Mouse (Mus musculus) liver, adult (tissue): ENCODE results near the gene Add1.

Experiments
- GATA4 ChIP-seq: IDR thresholded peaks from 2 replicates; pipeline ENCODE4 v1.6.1; 2014; ENCODE audit warnings: mild to moderate bottlenecking, low read length; ENCODE audit not compliant: insufficient replicate concordance

Add1 gene

GRCm38 (mm10) chr5:34573268-34574221 is at the start of gene Add1:
Gene Add1, plus strand, starts transcription at chr5:34573664.
- TF ChIP-seq GATA4: no peak; the same call in 1 of the 2 replicates

DNA sequence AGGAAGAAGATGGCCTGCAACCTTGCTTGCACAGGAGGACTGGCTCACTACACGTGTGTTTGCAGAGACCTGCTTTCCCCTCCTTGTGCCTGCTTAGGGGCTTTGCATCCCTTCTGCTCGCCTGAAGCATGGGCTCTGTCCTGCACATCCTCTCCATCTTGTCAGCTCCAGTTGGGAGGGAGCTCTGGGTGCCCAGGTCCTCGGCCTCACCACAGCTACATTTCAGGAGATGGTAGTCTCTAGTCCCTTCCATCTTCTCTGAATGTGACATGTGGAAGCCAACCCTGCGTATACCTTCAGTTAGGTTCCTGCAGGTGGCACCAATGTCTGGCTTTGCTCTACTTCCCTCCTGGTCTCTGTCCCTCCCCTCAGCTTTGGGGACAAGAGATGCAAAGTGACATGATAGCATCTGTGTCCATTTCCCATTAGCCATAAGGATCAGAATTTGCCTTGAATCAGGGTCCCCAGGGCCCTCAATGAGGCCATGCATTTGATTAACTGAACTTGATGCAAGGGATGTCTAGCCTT is 49.4 kb upstream of the Add1 start:
- no peak for TF ChIP-seq GATA4

GRCm38 (mm10) chr5:34524511-34524910 is 49.0 kb upstream of the Add1 start:
- TF ChIP-seq GATA4: no peak

DNA sequence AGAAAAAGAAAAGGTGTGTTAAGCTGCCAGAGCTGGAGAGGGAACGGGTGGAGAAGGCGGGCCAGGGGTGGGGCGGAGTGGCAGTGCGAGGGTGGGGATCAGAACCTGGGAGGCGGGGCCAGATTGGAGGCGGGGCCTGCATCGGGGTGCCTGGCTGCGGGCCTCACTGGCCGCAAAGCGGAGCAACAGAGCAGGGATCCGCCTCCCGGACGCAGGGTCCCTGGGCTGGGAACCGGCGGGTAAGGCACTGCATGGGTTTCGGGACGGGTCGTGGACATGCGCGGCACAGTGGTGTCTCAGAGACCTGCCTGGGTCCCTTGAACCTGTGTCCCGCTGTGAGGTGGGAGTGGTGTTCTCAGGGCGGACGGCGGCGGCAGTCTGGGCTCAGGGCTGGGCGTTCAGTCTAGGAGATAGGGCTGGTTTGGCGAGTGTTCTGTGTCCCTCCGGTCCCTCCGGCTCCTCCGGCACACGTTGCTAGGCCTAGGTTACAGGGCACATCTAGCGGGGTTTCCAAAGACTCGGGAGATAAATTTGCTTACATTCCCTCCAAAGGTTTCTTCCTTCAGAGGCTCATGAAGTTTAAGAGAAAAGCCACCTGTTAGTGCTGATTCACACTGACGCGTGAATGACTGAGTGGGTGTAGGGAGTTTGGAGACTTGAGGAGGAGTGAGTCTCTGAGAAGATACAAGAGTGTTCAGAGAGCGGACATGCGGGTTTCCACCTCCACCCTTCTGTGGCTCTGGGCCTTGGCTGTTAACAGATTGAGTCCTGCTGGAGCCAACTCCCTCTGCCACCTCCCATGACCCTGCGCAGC is 47.6 kb upstream of the Add1 start, which contains the start of gene Sh3bp2:
Gene Sh3bp2, plus strand, starts transcription at position 176 of the 814 bp plus-strand sequence.
- TF ChIP-seq GATA4: peak; percentile 24; the same call in 1 of the 2 replicates

DNA sequence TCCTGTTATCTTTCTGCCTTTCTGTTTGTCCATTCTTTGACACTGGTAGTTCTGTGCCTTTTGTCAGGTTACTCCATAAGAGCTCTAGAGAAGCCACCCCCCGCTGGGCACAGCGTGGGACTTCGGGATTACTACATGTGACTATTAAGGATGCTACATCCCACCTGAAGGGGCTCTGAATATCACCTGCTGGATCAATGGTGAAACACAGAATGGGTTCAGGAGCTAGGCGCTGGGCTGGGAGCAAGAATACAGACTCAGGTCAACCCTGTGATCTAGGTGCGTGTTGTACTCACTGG is 47.0 kb upstream of the Add1 start:
- peak; percentile 26; the same call in 1 of the 2 replicates for TF ChIP-seq GATA4

DNA sequence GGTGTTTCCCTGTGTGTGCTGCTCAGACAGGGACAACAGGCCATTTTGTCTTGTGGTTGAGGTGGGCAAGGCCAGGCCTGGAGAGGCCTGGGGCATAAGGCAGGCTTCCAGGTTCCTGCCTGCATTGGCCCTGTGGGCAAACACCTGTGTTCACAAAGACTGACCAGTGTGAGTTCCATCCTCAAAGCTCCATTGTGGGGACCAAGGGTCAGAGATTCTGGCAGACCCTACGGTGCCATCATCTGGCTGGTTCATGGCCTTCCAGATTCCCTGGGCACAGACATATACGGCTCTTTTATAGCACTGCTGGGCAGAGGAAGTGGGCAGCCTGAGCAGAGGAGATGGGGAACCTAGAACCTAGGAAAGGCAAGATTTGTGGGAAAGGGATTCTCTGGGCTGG is 46.1 kb upstream of the Add1 start:
- TF ChIP-seq GATA4: no peak

DNA sequence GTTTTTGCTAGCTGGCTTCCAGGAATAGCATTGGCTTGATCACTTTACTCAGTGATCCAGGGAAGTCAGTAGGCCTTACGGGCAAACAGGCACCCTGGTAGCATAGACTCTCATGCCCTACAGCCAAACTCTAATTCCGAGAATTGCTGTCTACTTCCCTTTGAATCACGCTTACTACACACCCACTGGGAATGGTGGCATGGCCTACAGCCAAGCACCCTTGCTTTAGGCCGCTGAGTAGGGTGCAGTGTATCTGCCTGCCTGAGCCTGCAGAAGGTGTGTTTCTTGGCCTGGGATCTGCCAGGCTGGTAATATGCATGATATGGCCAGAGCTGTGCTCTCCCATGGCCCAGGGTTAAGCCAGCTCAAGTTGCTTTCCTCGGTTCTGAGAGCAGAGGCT is 44.7 kb upstream of the Add1 start:
- no peak for TF ChIP-seq GATA4

DNA sequence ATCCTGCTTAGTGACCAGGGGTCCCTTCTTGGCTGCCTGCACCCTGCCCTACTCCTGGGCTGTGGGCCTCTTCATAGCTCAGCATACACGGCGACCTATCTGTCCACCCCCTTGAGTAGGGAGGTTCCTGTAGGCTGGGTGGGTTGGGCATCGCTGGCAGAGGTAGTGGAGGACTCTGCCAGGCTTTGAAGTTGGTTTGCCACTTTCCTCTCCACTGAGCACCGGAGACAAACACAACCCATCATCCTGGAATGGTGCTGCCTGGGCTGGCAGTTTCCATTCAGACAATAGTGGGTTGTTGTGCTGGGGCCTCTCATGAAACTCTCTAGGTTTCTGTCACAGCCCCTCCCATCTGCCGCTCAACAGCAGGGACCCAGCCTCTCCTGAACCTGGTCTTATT is 43.3 kb upstream of the Add1 start:
- TF ChIP-seq GATA4: no peak

DNA sequence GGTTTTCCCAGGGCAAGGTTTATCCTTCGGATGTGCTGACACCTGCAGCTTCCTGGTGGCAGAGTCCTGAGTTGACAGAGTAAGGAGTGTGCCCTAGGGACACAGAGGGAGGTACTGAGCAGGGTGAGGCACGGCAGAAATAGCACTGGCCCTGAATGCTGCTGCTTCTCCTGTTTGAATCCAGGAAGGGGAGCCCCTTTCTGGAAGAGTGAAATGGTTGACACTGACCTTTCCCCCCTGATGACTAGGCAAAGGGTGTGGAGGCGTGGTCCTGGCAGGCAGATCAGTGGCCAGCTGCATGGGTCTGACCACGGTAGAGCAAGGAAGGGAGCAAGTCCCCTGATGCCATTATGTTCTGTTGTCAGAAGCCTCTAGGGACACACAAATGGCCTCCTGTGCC is 42.8 kb upstream of the Add1 start:
- TF ChIP-seq GATA4: no peak

DNA sequence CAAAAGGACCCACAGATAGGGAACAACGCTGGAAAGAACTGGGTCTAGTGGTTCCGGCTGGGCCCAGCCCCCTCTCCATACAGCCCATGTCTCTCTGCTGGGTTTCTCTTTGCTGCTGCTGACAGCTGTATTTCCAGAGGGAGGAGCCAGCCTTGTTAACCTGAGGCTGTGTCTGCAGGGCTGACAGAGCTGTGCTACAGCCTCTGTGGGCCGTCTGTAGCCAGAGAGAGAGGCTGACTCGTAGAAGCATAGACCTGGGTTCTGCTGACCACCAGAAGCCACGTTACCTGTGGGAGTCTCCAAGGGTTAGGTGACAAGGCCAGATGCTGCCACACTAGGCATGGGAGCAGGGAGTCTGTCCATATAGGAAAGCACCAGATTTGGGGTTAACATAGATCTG is 40.4 kb upstream of the Add1 start:
- TF ChIP-seq GATA4: no peak

DNA sequence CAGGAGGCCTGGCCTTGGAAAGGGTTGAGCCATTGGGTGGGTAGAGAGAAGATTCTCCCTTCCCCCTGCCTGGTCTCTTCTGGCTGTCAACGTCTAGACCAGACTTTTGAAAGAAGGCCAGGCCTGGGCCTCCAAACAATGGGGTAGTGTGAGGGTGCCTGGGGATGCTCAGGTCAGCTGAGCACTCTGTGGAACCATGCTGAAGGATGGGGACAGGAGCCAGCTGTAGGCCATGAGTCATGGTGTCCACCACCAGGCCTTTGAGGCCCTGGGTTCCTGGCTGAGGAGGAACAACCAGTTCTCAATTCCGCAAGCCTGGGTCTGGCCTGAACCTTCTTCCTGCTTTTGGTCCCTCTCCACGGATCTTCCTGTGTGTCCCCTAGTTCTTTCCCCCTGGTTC is 39.6 kb upstream of the Add1 start:
- TF ChIP-seq GATA4: no peak

DNA sequence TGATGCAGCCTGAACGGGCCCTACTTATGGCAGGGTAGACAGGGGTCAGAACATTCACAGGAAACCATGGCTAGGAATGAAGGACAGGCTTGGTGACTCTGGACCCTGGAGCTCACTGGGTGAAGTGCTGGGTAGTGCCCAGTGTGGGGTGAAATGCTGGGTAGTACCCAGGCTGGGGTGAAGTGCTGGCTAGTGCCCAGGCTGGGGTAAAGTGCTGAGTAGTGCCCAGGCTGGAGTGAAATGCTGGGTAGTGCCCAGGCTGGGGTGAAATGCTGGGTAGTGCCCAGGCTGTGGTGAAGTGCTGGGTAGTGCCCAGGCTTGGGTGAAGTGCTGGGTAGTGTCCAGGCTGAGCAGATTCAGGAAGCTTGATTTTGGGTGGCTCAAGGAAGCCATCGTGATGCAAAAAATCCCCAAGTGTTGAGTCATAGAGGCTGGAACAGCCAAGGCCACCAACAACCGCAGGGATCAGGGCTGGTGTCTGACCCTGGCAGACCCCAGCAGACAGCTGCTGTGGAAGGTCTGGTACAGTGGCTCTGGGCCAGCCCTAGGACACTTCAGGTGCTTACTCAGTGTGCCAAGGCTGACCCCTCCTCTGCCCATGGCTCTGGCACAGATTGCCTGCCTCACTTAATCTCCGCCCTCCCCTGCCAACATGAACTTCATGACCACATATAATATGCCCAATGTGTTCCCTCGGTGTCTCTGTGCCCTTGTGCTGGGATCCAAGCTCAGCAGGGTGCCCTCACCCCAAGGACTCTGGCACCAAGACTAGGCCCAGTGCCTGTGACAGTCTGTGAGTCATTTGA is 38.5 kb upstream of the Add1 start:
- no peak for TF ChIP-seq GATA4

DNA sequence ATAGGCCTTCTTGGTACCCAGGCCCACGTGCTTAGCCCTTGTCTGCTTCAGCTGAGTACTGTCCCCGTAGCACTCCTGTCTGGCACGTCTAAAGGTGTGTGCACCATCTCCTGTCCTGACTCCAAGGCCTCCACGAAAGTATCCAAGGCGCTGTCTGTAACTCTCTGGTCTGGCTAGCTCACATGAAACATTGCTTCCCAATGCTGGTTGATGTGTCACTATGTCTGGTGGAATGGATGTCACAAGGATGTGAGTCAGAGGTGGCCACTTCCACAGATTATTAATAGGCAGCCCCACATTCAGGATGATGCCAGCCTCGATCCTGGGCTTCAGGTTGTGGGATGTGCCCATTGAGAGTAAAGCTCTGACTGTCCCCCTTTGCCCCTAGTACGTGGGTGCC is 37.6 kb upstream of the Add1 start:
- no peak for TF ChIP-seq GATA4

DNA sequence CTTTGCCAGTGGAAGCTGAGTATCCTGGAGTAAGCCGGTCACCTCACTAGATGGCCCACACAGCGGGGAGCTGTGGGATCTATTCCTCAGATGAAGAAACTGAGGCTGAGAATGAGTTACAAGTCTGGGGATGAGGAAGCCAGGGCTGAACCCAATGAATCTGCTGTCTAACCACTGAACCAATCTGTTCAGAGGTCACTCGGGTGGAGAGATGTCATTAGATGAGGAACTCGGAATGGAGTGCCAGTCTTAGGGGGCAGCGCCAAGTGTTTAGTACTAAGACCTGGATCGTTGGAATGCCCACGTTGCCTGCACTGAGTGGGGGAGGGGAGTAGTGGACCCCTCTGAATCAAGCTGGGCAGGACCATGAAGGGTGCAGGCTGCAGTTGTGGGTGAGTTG is 35.4 kb upstream of the Add1 start:
- TF ChIP-seq GATA4: no peak

- no peak for TF ChIP-seq GATA4
Observed at GRCm38 (mm10) chr5:34538527-34538926, 34.9 kb upstream of the Add1 start.
